Mouse (Mus musculus) embryo, embryonic 11.5 days (tissue): ENCODE data around the gene Chst13.
A peak's percentile ranks its signal among the peaks of the same experiment; 100 is the strongest.

Experiments
- DNase-seq: peaks from one replicate; pipeline ENCODE4 v3.0.0-alpha.2; 2012; ENCODE audit warnings: low read depth, low spot score

The Chst13 gene

GRCm38 (mm10) chr6:90324991-90325390 lies at the start of gene Chst13:
Gene Chst13, minus strand, starts transcription at chr6:90325185.
- DNase-seq, result no peak

DNA sequence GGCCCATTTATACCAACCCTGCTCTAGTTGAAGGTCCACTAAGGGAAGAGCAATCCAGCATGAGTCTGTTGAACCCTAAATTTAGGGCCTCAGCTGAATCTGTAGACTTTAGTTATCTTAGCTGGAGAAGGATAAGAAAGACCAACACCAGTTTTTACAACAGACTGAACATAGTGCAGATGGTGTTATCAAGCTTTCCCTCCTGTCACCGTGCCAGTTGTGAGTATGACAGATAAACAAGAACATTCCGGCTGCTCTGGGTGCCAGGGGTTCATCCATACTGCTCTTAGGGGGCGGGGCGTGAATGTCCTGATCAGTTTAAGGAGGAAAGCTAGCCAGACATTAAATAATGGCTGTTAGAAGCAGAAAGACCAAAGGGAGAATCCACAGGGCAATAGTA lies 49.7 kb upstream of the Chst13 start:
- no peak for DNase-seq

DNA sequence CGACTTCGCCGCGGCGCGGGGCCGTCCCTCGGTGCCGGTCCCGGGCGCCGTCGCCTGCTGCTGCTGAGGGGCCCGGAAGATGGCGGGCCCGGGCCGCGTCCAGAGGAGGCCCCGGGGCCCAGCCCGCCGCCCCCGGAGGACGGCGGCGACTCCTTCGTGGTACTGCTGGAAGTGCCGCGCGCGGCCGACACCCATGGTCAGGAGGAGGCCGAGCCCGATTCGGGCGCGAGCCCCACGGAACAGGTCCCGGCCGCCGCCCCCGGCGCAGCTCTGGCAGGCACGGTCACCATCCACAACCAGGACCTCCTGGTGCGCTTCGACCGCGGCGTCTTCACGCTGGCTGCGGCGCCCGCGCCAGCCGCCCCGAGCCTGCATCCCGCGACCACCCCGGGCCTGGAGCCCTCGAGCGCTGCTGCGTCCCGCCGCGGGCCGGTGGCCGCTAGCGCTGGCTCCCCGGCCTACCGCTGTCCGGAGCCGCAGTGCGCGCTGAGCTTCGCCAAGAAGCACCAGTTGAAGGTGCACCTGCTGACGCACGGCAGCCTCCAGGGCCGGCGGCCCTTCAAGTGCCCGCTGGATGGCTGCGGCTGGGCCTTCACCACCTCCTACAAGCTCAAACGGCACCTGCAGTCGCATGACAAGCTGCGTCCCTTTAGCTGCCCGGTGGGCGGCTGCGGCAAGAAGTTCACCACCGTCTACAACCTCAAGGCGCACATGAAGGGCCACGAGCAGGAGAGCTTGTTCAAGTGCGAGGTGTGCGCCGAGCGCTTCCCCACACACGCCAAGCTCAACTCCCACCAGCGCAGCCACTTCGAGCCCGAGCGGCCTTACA lies 45.0 kb upstream of the Chst13 start:
- no peak for DNase-seq

- peak; percentile 94 for DNase-seq
These were observed 44.2 kb upstream of the Chst13 start, which contains the start of gene Zxdc for GRCm38 (mm10) chr6:90368976-90369724. Gene Zxdc, plus strand, starts transcription at chr6:90369492.

GRCm38 (mm10) chr6:90363301-90363700 lies 38.3 kb upstream of the Chst13 start:
- DNase-seq, result no peak

DNA sequence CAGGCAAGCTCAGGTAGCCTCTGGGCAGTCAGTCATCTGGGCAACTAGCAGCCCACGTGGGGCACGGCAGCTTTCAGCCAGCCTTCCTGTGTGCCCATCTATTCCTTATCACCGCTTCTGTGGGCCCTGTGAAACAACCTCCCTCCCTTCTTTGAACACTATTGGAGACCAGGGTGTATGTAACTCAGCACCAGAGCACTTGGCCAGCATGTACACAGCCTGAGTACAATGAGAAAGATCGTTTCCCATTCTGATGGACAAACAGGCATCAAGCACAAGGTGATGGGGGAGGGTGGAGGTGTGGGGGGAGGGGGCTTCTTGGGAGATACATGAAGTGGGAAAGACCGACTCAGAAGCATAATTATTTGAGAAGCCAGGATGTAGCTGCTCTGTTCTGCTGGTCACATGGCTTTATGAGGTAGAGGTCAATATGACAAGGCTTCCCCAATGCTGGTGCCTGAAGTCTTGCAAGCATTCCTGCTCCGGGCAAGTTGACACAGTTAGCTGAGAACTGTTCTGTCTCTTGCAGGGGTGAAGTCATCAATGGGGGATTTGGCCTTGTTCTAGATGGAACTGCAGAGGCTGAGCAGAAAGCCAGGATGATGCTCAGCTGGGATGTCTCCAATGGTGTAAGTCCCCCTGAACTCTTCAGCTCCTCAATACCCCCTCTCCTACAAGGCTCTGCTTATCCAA lies 36.1 kb upstream of the Chst13 start:
- no peak for DNase-seq

DNA sequence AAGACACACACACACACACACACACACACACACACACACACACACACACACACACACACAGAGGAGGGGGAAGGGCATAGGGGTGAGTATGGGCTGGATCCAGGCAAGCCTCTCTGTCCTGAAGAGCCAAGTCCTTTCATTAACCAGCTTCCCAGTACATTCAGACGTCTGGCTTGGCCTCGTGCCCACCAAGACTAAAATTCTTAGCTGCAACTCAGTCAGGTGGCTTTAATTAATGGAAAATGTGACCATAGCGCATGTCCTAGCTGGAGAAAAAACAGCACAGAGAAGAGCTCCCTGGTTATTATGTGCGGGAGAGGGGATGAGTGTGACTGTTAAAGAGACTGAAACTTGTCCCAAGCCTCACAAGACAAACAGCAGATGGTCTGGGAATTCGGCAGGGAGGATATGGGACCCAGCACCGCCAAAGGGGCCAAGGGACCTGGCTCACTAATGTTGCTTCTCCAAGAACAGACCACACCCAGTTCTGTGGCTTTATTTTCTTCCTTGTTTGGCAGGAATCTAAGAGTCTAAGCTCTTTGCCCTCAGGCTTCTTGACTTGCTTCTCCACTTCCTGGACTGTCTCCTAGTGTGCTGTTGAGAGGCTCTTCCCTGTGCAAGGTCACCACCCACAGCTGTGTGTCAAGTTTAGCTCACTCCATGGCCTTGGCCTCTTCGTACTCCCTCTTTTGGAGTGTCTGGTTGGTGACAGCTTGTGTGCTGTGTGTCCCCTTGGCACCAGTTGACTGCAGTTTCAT lies 35.2 kb upstream of the Chst13 start:
- DNase-seq, result no peak

- DNase-seq, result no peak
These were observed 34.5 kb upstream of the Chst13 start for GRCm38 (mm10) chr6:90359445-90359844.

- no peak for DNase-seq
These were observed 33.2 kb upstream of the Chst13 start for GRCm38 (mm10) chr6:90358142-90358541.

DNA sequence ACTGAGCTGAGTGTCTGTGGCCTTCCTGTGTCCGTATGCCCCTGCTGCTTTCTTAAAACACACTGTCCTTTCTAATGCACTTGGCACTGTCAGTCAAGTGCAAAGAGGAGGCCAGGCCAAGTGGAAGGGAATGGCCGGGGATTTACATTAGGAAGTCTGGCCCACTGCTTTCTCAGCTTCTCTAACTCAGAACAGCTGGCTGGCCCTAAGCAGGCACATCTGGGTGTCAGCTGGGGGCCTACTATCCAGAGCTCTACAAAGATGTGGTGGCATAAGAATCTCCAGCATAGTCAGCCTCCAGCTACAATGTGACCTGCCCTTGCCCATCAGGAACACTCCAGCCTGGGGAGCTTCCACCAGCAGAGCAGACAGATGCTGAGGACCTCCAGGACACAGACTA lies 25.0 kb upstream of the Chst13 start:
- no peak for DNase-seq

DNA sequence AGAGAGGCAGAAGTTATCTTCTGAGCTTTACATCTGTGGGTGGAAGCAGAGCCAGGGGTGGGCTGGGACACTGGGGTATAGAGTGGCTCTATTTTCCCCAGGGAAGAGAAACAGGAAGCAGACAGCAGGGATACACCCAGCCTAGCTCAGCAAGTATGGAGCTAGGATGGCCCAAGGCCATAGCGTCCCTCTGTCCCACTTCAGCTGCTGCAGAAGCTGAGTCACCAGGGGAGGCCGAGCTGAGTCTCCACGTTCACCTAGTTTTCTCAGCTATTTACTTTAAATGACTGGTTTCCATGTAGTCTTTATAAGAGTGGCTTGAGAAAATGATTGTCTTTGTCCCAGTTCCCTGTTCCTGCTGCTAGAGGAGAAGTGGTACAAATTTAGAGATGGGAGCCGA lies 23.5 kb upstream of the Chst13 start:
- no peak for DNase-seq

- no peak for DNase-seq
These were observed 22.2 kb upstream of the Chst13 start for GRCm38 (mm10) chr6:90347183-90347582.

GRCm38 (mm10) chr6:90342343-90342742 lies 17.4 kb upstream of the Chst13 start:
- DNase-seq, result no peak

GRCm38 (mm10) chr6:90334244-90334643 lies 9.3 kb upstream of the Chst13 start:
- DNase-seq, result no peak

DNA sequence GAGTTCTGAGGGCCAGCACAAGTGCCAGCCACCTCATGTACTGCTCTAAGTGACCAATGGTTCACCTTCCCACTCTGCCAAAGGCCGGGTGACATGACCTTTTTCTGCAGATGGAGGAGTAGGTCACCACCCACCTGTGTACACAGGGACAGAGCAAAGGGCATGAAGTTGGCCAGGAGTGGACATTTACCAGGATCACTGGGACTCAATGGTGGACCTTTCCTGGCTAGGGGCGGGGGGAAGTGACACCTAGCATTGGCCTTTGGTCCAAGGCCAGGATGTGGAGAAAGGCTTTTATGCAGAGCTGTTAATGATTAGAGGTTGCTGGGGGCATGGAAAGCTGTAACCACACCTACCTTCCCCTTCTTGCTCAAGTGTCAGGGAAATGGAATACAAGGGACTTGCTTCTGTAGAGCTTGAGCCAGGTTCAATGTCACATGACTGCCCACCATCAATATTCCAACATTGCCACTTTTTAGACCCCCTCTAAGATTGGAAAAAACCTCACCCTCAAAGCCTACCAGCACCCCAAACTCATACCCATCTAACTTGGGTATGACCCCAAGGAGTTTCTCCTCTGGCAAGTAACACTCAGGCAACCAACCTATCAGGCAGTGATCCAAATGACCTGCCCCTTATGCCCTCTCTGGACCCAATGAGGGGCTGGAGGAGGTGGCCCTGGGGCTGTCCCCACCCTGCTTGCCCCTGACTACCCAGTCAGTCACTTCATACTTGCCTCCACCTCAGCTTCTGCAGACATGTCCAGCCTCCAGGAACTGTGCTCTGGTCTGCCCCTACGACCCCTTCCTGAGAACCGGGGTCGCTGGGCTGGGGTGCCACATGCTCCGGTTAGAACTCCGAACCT lies 7.8 kb upstream of the Chst13 start, which contains the start of gene Uroc1:
TSS of gene Uroc1 (plus strand) at position 724 of the 865 bp plus-strand sequence.
- no peak for DNase-seq

DNA sequence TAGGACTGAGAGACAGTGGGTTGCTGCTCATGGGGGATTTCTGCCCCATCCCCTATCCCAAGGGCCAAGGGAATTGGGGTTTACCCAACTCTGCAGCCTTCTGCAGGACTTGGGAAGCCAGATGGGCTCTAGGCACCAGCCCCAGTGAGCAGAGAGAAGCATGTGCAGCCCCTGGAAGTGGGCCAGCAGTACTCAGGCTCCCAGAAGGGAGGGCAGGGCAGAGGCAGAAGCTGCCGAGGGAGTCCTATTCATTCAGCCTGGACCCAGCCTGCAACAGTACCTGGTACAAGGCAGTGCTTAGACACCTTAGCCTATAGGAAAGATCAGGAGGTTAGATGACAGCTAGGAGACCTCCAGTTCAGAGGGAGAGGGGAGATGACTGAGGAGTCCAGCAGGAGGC lies 5.0 kb upstream of the Chst13 start:
- DNase-seq, result no peak

GRCm38 (mm10) chr6:90327670-90328069 lies 2.7 kb upstream of the Chst13 start:
- DNase-seq, result peak; percentile 9

GRCm38 (mm10) chr6:90324463-90324862 lies 522 bp downstream of the Chst13 start:
- DNase-seq, result no peak

- no peak for DNase-seq
These were observed 959 bp downstream of the Chst13 start for GRCm38 (mm10) chr6:90324026-90324425.

- no peak for DNase-seq
These were observed 3.2 kb downstream of the Chst13 start for GRCm38 (mm10) chr6:90321811-90322210.
